Mouse (Mus musculus): ENCODE results near the gene Haghl. TPM values are rescaled to one million over a fixed set of nuclear protein-coding genes. Genes with fewer than 3 reads are reported as not detected.

The Haghl gene
- 38.4 TPM for polyA plus RNA-seq (2017; shearing (Covaris generic))

GRCm38 (mm10) chr17:25785281-25785745 lies at the start of gene Haghl:
Gene Haghl (minus strand): TSS chr17:25785673.

GRCm38 (mm10) chr17:25833291-25833663 lies 47.8 kb upstream of the Haghl start, which contains the start of gene Stub1:
Gene Stub1 (minus strand): TSS chr17:25833404.

GRCm38 (mm10) chr17:25828712-25829557 lies 43.5 kb upstream of the Haghl start, which contains the start of gene Jmjd8:
Gene Jmjd8 (plus strand): TSS chr17:25828867.

GRCm38 (mm10) chr17:25823452-25823851 lies 38.0 kb upstream of the Haghl start, which contains the start of gene Wdr24:
Gene Wdr24 (plus strand): TSS chr17:25823627.

GRCm38 (mm10) chr17:25808789-25809605 lies 23.5 kb upstream of the Haghl start, which contains the start of gene Fbxl16:
Gene Fbxl16 (plus strand): TSS chr17:25809085.

GRCm38 (mm10) chr17:25796951-25797369 lies 11.5 kb upstream of the Haghl start, which contains the start of gene Metrn:
Gene Metrn (minus strand): TSS chr17:25797136.

GRCm38 (mm10) chr17:25795609-25796092 lies 10.2 kb upstream of the Haghl start, which contains the start of gene AC134908.4:
Gene AC134908.4 (minus strand): TSS chr17:25795659.

GRCm38 (mm10) chr17:25792615-25793014 lies 7.1 kb upstream of the Haghl start, which contains the start of gene Fam173a:
Gene Fam173a (minus strand): TSS chr17:25792901.

GRCm38 (mm10) chr17:25786280-25786679 lies 807 bp upstream of the Haghl start, which contains the start of gene Ccdc78:
Gene Ccdc78 (plus strand): TSS chr17:25786580.

GRCm38 (mm10) chr17:25773549-25774120 lies 11.8 kb downstream of the Haghl start, which contains the start of gene Narfl:
Gene Narfl (plus strand): TSS chr17:25773776.

GRCm38 (mm10) chr17:25754241-25754640 lies 31.2 kb downstream of the Haghl start, which contains the start of gene Msln:
Gene Msln (minus strand): TSS chr17:25754378.

GRCm38 (mm10) chr17:25735745-25736144 lies 49.7 kb downstream of the Haghl start, which contains the start of gene Mslnl:
Gene Mslnl (plus strand): TSS chr17:25736042.

Other genes starting within 250 kb of the Haghl start
- not detected for gene Sox8, start 215.0 kb downstream of the Haghl start, polyA plus RNA-seq (2017; shearing (Covaris generic))
- 25.6 TPM for gene Lmf1, start 206.6 kb downstream of the Haghl start, polyA plus RNA-seq (2017; shearing (Covaris generic))
- not detected for gene Gng13, start 68.5 kb downstream of the Haghl start, polyA plus RNA-seq (2017; shearing (Covaris generic))
- gene Chtf18, start 58.3 kb downstream of the Haghl start, polyA plus RNA-seq (2017; shearing (Covaris generic)): 6.7 TPM
- 19.7 TPM for gene Rpusd1, start 58.0 kb downstream of the Haghl start, polyA plus RNA-seq (2017; shearing (Covaris generic))
- gene Mslnl, start 49.6 kb downstream of the Haghl start, polyA plus RNA-seq (2017; shearing (Covaris generic)): 0.17 TPM
- gene Msln, start 31.3 kb downstream of the Haghl start, polyA plus RNA-seq (2017; shearing (Covaris generic)): not detected
- gene Narfl, start 11.9 kb downstream of the Haghl start, polyA plus RNA-seq (2017; shearing (Covaris generic)): 28.0 TPM
- gene Ccdc78, start 907 bp upstream of the Haghl start, polyA plus RNA-seq (2017; shearing (Covaris generic)): 0.83 TPM
- gene Fam173a, start 7.2 kb upstream of the Haghl start, polyA plus RNA-seq (2017; shearing (Covaris generic)): 245 TPM
- not detected for gene AC134908.4, start 10.0 kb upstream of the Haghl start, polyA plus RNA-seq (2017; shearing (Covaris generic))
- gene Metrn, start 11.5 kb upstream of the Haghl start, polyA plus RNA-seq (2017; shearing (Covaris generic)): 9.6 TPM
- gene Fbxl16, start 23.4 kb upstream of the Haghl start, polyA plus RNA-seq (2017; shearing (Covaris generic)): not detected
- 45.9 TPM for gene Wdr24, start 38.0 kb upstream of the Haghl start, polyA plus RNA-seq (2017; shearing (Covaris generic))
- gene Jmjd8, start 43.2 kb upstream of the Haghl start, polyA plus RNA-seq (2017; shearing (Covaris generic)): 42.2 TPM
- gene Stub1, start 47.7 kb upstream of the Haghl start, polyA plus RNA-seq (2017; shearing (Covaris generic)): 91.2 TPM
- 0.57 TPM for gene Rhbdl1, start 51.6 kb upstream of the Haghl start, polyA plus RNA-seq (2017; shearing (Covaris generic))
- gene Gm20683, start 56.1 kb upstream of the Haghl start, polyA plus RNA-seq (2017; shearing (Covaris generic)): 0.75 TPM
- 50.2 TPM for gene Rhot2, start 59.2 kb upstream of the Haghl start, polyA plus RNA-seq (2017; shearing (Covaris generic))
- 7.3 TPM for gene Wdr90, start 75.8 kb upstream of the Haghl start, polyA plus RNA-seq (2017; shearing (Covaris generic))
- gene Mcrip2, start 83.1 kb upstream of the Haghl start, polyA plus RNA-seq (2017; shearing (Covaris generic)): 5.7 TPM
- 95.5 TPM for gene Mettl26, start 89.4 kb upstream of the Haghl start, polyA plus RNA-seq (2017; shearing (Covaris generic))
- gene Wfikkn1, start 95.2 kb upstream of the Haghl start, polyA plus RNA-seq (2017; shearing (Covaris generic)): 1.0 TPM
- 5.1 TPM for gene Rab40c, start 134.1 kb upstream of the Haghl start, polyA plus RNA-seq (2017; shearing (Covaris generic))
- 71.1 TPM for gene Pigq, start 159.3 kb upstream of the Haghl start, polyA plus RNA-seq (2017; shearing (Covaris generic))
- gene Nhlrc4, start 159.3 kb upstream of the Haghl start, polyA plus RNA-seq (2017; shearing (Covaris generic)): not detected
- not detected for gene A930017K11Rik, start 166.9 kb upstream of the Haghl start, polyA plus RNA-seq (2017; shearing (Covaris generic))
- 22.0 TPM for gene Capn15, start 200.1 kb upstream of the Haghl start, polyA plus RNA-seq (2017; shearing (Covaris generic))

Measured in activated CD4-positive, CD25-positive, alpha-beta regulatory T cell, adult 9 weeks (primary cell).